Mouse (Mus musculus): ENCODE data around the gene Kdm2a. TPM values are rescaled to one million over a fixed set of nuclear protein-coding genes. Genes with fewer than 3 reads are reported as not detected.
A peak's percentile ranks its signal among the peaks of the same experiment; 100 is the strongest.

Kdm2a gene
- total and polyA plus RNA-seq, 3 experiments: 17.3 to 51.9 (median 23.1) TPM

GRCm38 (mm10) chr19:4302936-4303639 lies 95.0 kb downstream of the Kdm2a start:
- Histone ChIP-seq H3K9me3 (replicated peaks; ENCODE audit: low read length) (no peaks in the 10 kb centered on the region), H3K79me2 (replicated peaks; ENCODE audit: control insufficient read depth, extremely low read depth, insufficient read depth, poor library complexity, severe bottlenecking) (peaks cover 69% of the 10 kb centered on the region), H3K27ac (ENCODE audit: insufficient read depth, low read depth) (peak overlapping the region; percentile 97), H3K4me2 (ENCODE audit: insufficient read depth, low read depth, poor library complexity, severe bottlenecking) (peak overlapping the region; percentile 92), H3K9ac (ENCODE audit: insufficient read depth, low read depth) (peak overlapping the region; percentile 86), H3K27me3 (replicated peaks) (no peaks in the 10 kb centered on the region), H3K36me3 (replicated peaks in 1 of 2; ENCODE audit: control insufficient read depth in 1 of 2, insufficient read depth in 1 of 2, low read length in 1 of 2) (peaks cover 12 to 31% of the 10 kb centered on the region in 2 experiments), H3K4me3 (replicated peaks in 1 of 3; ENCODE audit: low read depth in 2 of 3, low read length in 2 of 3, poor library complexity in 1 of 3) (peak overlapping the region; percentile 56 to 89 (median 59)), H3K4me1 (ENCODE audit: control insufficient read depth in 1 of 2, insufficient read depth in 2 of 2) (peaks cover 29 to 71% of the 10 kb centered on the region in 2 experiments)
- dilution Hi-C loops (cut with MboI; ENCODE audit: extremely low pct_ligation_motif_present, extremely low pct_unique_long_range_greater_than_20kb, low sequenced_read_pairs): no loop called here
- DNase-seq (ENCODE audit: extremely low read depth): no peak
- no peak for TF ChIP-seq ZNF384 (IDR thresholded peaks at IDR 0.05; ENCODE audit: low read depth, low read length)
- TF ChIP-seq TCF12 (IDR thresholded peaks at IDR 0.05; ENCODE audit: low read depth, low read length): no peak
- TF ChIP-seq MAZ (IDR thresholded peaks at IDR 0.05; ENCODE audit: low read depth, low read length): no peak
- no peak for TF ChIP-seq HCFC1 (IDR thresholded peaks at IDR 0.05; ENCODE audit: low read depth, low read length)
- no peak for TF ChIP-seq ZKSCAN1 (IDR thresholded peaks at IDR 0.05; ENCODE audit: borderline replicate concordance, low read depth, low read length)
- TF ChIP-seq MXI1 (IDR thresholded peaks at IDR 0.05; ENCODE audit: low read depth, low read length): no peak
- no peak for TF ChIP-seq ZMIZ1 (IDR thresholded peaks at IDR 0.05; ENCODE audit: low read depth, low read length)
- TF ChIP-seq MAFK (IDR thresholded peaks at IDR 0.05; ENCODE audit: insufficient replicate concordance, low read length): no peak
- no peak for TF ChIP-seq ZC3H11A (IDR thresholded peaks at IDR 0.05; ENCODE audit: low read depth, low read length)
- TF ChIP-seq UBTF (IDR thresholded peaks at IDR 0.05; ENCODE audit: low read depth, low read length): no peak; the same call in 1 of the 2 replicates
- no peak for TF ChIP-seq RCOR1 (conservative IDR thresholded peaks at IDR 0.05; ENCODE audit: low read depth, low read length)
- TF ChIP-seq GABPA (IDR thresholded peaks at IDR 0.05; ENCODE audit: insufficient replicate concordance, low read depth, low read length): no peak
- TF ChIP-seq RAD21 (IDR thresholded peaks at IDR 0.05; ENCODE audit: low read depth, low read length): no peak
- no peak for TF ChIP-seq CHD1 (IDR thresholded peaks at IDR 0.05; ENCODE audit: low read depth, low read length)
- no peak for TF ChIP-seq E2F4 (IDR thresholded peaks at IDR 0.05; ENCODE audit: insufficient replicate concordance, low read depth, low read length)
- no peak for TF ChIP-seq BHLHE40 (IDR thresholded peaks at IDR 0.05; ENCODE audit: low read depth, low read length)
- in situ Hi-C loops (cut with MboI; ENCODE audit: low pct_ligation_motif_present, low pct_unique_long_range_greater_than_20kb, low sequenced_read_pairs): no loop called here

- in situ Hi-C loops (cut with MboI; ENCODE audit: low pct_ligation_motif_present, low pct_unique_long_range_greater_than_20kb, low sequenced_read_pairs): no loop called here
- peak overlapping the region; percentile 86 for H3K9ac ChIP-seq (ENCODE audit: insufficient read depth, low read depth)
- peak overlapping the region; percentile 92 for H3K4me2 ChIP-seq (ENCODE audit: insufficient read depth, low read depth, poor library complexity, severe bottlenecking)
- DNase-seq (ENCODE audit: extremely low read depth): peak; percentile 89
- H3K27me3 ChIP-seq (replicated peaks): no peaks in the 10 kb centered on the region
- no peaks in the 10 kb centered on the region for H3K9me3 ChIP-seq (replicated peaks; ENCODE audit: low read length)
- peaks cover 14 to 42% of the 10 kb centered on the region in 2 experiments for H3K36me3 ChIP-seq (replicated peaks in 1 of 2; ENCODE audit: control insufficient read depth in 1 of 2, insufficient read depth in 1 of 2, low read length in 1 of 2)
- peaks cover 36 to 74% of the 10 kb centered on the region in 2 experiments for H3K4me1 ChIP-seq (ENCODE audit: control insufficient read depth in 1 of 2, insufficient read depth in 2 of 2)
- peak overlapping the region; percentile 97 for H3K27ac ChIP-seq (ENCODE audit: insufficient read depth, low read depth)
- peak overlapping the region; percentile 56 to 89 (median 59) for H3K4me3 ChIP-seq (replicated peaks in 1 of 3; ENCODE audit: low read depth in 2 of 3, low read length in 2 of 3, poor library complexity in 1 of 3)
- dilution Hi-C loops (cut with MboI; ENCODE audit: extremely low pct_ligation_motif_present, extremely low pct_unique_long_range_greater_than_20kb, low sequenced_read_pairs): no loop called here
- peaks cover 80% of the 10 kb centered on the region for H3K79me2 ChIP-seq (replicated peaks; ENCODE audit: control insufficient read depth, extremely low read depth, insufficient read depth, poor library complexity, severe bottlenecking)
- TF ChIP-seq CHD2 (IDR thresholded peaks at IDR 0.05; ENCODE audit: low read length) (peak; percentile 72), MEF2A (IDR thresholded peaks at IDR 0.05; ENCODE audit: borderline replicate concordance, low read depth, low read length) (no peak; the same call in 1 of the 2 replicates), MXI1 (IDR thresholded peaks at IDR 0.05; ENCODE audit: low read depth, low read length) (peak; percentile 81), KAT2A (IDR thresholded peaks at IDR 0.05; ENCODE audit: insufficient replicate concordance, low read length) (0 out of 2 replicates have a peak, but pooled peaks have one; percentile 36), BHLHE40 (IDR thresholded peaks at IDR 0.05; ENCODE audit: low read depth, low read length) (peak; percentile 56; the same call in 1 of the 2 replicates), USF2 (conservative IDR thresholded peaks at IDR 0.05; ENCODE audit: low read depth, low read length) (no peak), ETS1 (conservative IDR thresholded peaks at IDR 0.05; ENCODE audit: low read depth, low read length) (peak; percentile 80), SIN3A (IDR thresholded peaks at IDR 0.05; ENCODE audit: low read length) (peak; percentile 77), HCFC1 (IDR thresholded peaks at IDR 0.05; ENCODE audit: low read depth, low read length) (peak; percentile 54; the same call in 1 of the 2 replicates), TCF12 (IDR thresholded peaks at IDR 0.05; ENCODE audit: low read depth, low read length) (peak; percentile 90), NRF1 (IDR thresholded peaks at IDR 0.05; ENCODE audit: low read depth, low read length) (peak; percentile 21; the same call in 1 of the 2 replicates), MAZ (IDR thresholded peaks at IDR 0.05; ENCODE audit: low read depth, low read length) (peak; percentile 79), TBP (conservative IDR thresholded peaks at IDR 0.05; ENCODE audit: low read depth, low read length) (peak; percentile 73), CTCF (conservative IDR thresholded peaks at IDR 0.05 in 1 of 2, IDR thresholded peaks at IDR 0.05 in 1 of 2; ENCODE audit: low read depth in 2 of 2, low read length in 2 of 2) (no peak), IRF4 (IDR thresholded peaks at IDR 0.05; ENCODE audit: low read depth, low read length) (peak; percentile 78), MAX (IDR thresholded peaks at IDR 0.05; ENCODE audit: low read length) (peak; percentile 55), POLR2A (IDR thresholded peaks at IDR 0.05; ENCODE audit: low read depth, low read length) (peak; percentile 81)
Observed at GRCm38 (mm10) chr19:4301735-4302651, 96.1 kb downstream of the Kdm2a start.
